ENCODE assay signal across 19 mouse cellular contexts in the genomic region with DNA sequence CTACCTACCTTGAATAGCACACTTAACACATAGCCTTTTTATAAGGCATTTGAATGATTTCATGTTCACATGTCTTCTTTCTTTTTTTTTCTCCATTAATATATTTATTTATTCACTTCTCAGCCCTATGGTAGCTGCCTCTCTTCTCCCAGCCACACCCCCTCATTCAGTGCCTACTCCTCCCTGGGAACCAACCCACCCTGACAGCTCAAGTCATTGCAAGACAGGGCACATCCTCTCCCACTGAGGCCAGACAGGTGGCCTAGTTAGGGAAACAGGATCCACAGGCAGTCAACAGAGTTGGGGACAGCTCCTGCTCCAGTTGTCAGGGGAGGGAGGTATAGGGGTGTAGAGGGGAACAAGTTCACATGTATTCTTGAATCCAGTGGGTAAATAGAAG.
"Had no signal": no experiment of that assay in that cellular context is flagged by ENCODE, and none has a peak within 500 bp of the region (broad histone marks: within the 10 kb centered on the region; RNA-seq: fewer than 3 reads in every experiment).

No protein-coding gene starts in this region.

- H3K4me3 ChIP-seq: lung, embryonic 15.5 days; megakaryocyte, embryonic 14.5 days; midbrain, embryonic 13.5 days; midbrain, embryonic 15.5 days; neural tube, embryonic 12.5 days had no signal

- H3K36me3 ChIP-seq: lung, embryonic 15.5 days; midbrain, embryonic 13.5 days; midbrain, embryonic 15.5 days; neural tube, embryonic 12.5 days had no signal

- H3K27me3 ChIP-seq: lung, embryonic 15.5 days; megakaryocyte, embryonic 14.5 days; midbrain, embryonic 13.5 days; midbrain, embryonic 15.5 days; neural tube, embryonic 12.5 days had no signal

- H3K4me2 ChIP-seq: lung, embryonic 15.5 days; midbrain, embryonic 11.5 days; midbrain, embryonic 13.5 days; midbrain, embryonic 15.5 days; neural tube, embryonic 12.5 days had no signal

- ATAC-seq: lung, postnatal 0 days; midbrain, embryonic 13.5 days; midbrain, embryonic 15.5 days had no signal

- H3K27ac ChIP-seq: lung, embryonic 15.5 days; macrophage; midbrain, embryonic 13.5 days; midbrain, embryonic 15.5 days; neural tube, embryonic 12.5 days had no signal

- H3K4me1 ChIP-seq: lung, embryonic 15.5 days; megakaryocyte, embryonic 14.5 days; midbrain, embryonic 13.5 days; midbrain, embryonic 15.5 days; neural tube, embryonic 12.5 days had no signal

- H3K9me3 ChIP-seq: lung, embryonic 15.5 days; midbrain, embryonic 13.5 days; midbrain, embryonic 15.5 days; neural tube, embryonic 12.5 days had no signal

- H3K9ac ChIP-seq: lung, embryonic 15.5 days; midbrain, embryonic 13.5 days; midbrain, embryonic 15.5 days; neural tube, embryonic 12.5 days had no signal

- DNase-seq: lung, adult 2 months; lung, postnatal 14 days; lung, postnatal 36 days; retina, postnatal 1 day; right cerebral cortex, adult 18-20 months; right cerebral cortex, postnatal 25 days; right cerebral cortex, postnatal 4 days; spleen, adult 18-20 months; thymus, adult 18-20 months; thymus, postnatal 14 days; thymus, postnatal 36 days had no signal
